Mouse (Mus musculus) forebrain, embryonic 12.5 days (tissue): Measurements from ENCODE around the gene Mri1. TPM values are rescaled to one million over a fixed set of nuclear protein-coding genes. Genes with fewer than 3 reads are reported as not detected.

Source experiments
- microRNA counts: library from miRNA; unstranded; fragments of <30 nt; microRNA quantifications from one replicate; lab custom pipeline; 2017
- microRNA-seq: library from miRNA; unstranded; fragments of <30 nt; microRNA quantifications from one replicate; pipeline ENCODE4, GENCODE M21; 2017
- polyA plus RNA-seq: library from polyadenylated mRNA; unstranded; fragments of >200 nt; fragmentation: Nextera tagmentation; extraction: Ambion mirVana; gene quantifications from 2 replicates; pipeline ENCODE4 v1.2.1, GENCODE M21; 2016

Gene Mri1
- polyA plus RNA-seq, 1 experiment from 2014 or later, result 60.1 TPM

MicroRNA genes within 50 kb of the gene (microRNA counts, 519-probe panel; counts per million panel counts)
- microRNA mmu-miR-23a (lab: Ali Mortazavi, UCI) (5,224 counts per million, percentile 70 among the panel's probes with 10 or more counts), microRNA mmu-miR-27a (lab: Ali Mortazavi, UCI) (6,132 counts per million, percentile 84 among the panel's probes with 10 or more counts)

Small RNA genes within 50 kb of the gene (microRNA-seq; reads per million reads assigned to microRNA genes)
- gene Mir23a (6,444 reads per million, percentile 91 among the genes with 10 or more reads in this experiment), gene Mir24-2 (not detected), gene Mir27a (129 reads per million, percentile 51 among the genes with 10 or more reads in this experiment), gene Mir3074-2 (not detected)

Other genes starting within 250 kb of the Mri1 start
- not detected in 2 replicates for gene 2210011C24Rik, start 245.2 kb downstream of the Mri1 start, polyA plus RNA-seq
- 3.3 and 4.1 TPM in 2 replicates for gene Palm3, start 235.9 kb downstream of the Mri1 start, polyA plus RNA-seq
- 0.09 and 0.24 TPM in 2 replicates for gene Il27ra, start 214.7 kb downstream of the Mri1 start, polyA plus RNA-seq
- not detected in 2 replicates for gene Rln3, start 212.3 kb downstream of the Mri1 start, polyA plus RNA-seq
- 2.2 and 2.4 TPM in 2 replicates for gene Gm10643, start 192.2 kb downstream of the Mri1 start, polyA plus RNA-seq
- 8.4 and 9.2 TPM in 2 replicates for gene Rfx1, start 190.5 kb downstream of the Mri1 start, polyA plus RNA-seq
- gene Dcaf15, start 152.6 kb downstream of the Mri1 start, polyA plus RNA-seq, result 18.7 and 19.4 TPM in 2 replicates
- gene Podnl1, start 131.3 kb downstream of the Mri1 start, polyA plus RNA-seq, result 0.32 and 0.36 TPM in 2 replicates
- 17.7 and 20.4 TPM in 2 replicates for gene Cc2d1a, start 109.4 kb downstream of the Mri1 start, polyA plus RNA-seq
- 2.1 and 2.3 TPM in 2 replicates for gene 4930432K21Rik, start 109.3 kb downstream of the Mri1 start, polyA plus RNA-seq
- gene Nanos3, start 72.1 kb downstream of the Mri1 start, polyA plus RNA-seq, result 5.9 and 6.0 TPM in 2 replicates
- 47.7 and 53.4 TPM in 2 replicates for gene Zswim4, start 20.3 kb downstream of the Mri1 start, polyA plus RNA-seq
- gene D8Ertd738e, start 7.6 kb downstream of the Mri1 start, polyA plus RNA-seq, result 267 and 271 TPM in 2 replicates
- 20.6 and 29.1 TPM in 2 replicates for gene Ccdc130, start 13.1 kb upstream of the Mri1 start, polyA plus RNA-seq
- 8.2 and 11.5 TPM in 2 replicates for gene Cacna1a, start 131.1 kb upstream of the Mri1 start, polyA plus RNA-seq